ENCODE assay signal across 8 mouse cellular contexts in genomic region chr9:59656635-59657617, GRCm38 (mm10). TPM values are rescaled to one million over a fixed set of nuclear protein-coding genes. Genes with fewer than 3 reads are reported as not detected.
DNase-seq lines count a peak whose midpoint lies in the region; ATAC-seq and TF ChIP-seq lines count a peak whose summit lies in the region.

No protein-coding gene starts in this region.

- TF ChIP-seq CTCF in liver, adult 2 months (IDR thresholded peaks at IDR 0.05; ENCODE audit: low read depth, low read length), result no peak

- no peaks in the 10 kb centered on the region for H3K9me3 ChIP-seq in embryonic facial prominence, embryonic 13.5 days
- H3K9me3 ChIP-seq in heart, embryonic 10.5 days, result no peaks in the 10 kb centered on the region

- peaks cover 22% of the 10 kb centered on the region for H3K36me3 ChIP-seq in embryonic facial prominence, embryonic 13.5 days
- peaks cover 29% of the 10 kb centered on the region for H3K36me3 ChIP-seq in heart, embryonic 10.5 days
- no peaks in the 10 kb centered on the region for H3K36me3 ChIP-seq in liver, adult 2 months (ENCODE audit: control insufficient read depth, insufficient read depth, low read length)

- H3K27me3 ChIP-seq in embryonic facial prominence, embryonic 13.5 days, result no peaks in the 10 kb centered on the region
- H3K27me3 ChIP-seq in heart, embryonic 10.5 days (ENCODE audit: insufficient read depth, poor library complexity, severe bottlenecking), result no peaks in the 10 kb centered on the region
- no peaks in the 10 kb centered on the region; the same call in 1 of the 2 replicates for H3K27me3 ChIP-seq in liver, adult 2 months (ENCODE audit: control insufficient read depth, insufficient read depth, low read length)

- peak overlapping the region; percentile 78 for H3K9ac ChIP-seq in embryonic facial prominence, embryonic 13.5 days
- peak overlapping the region; percentile 76 for H3K9ac ChIP-seq in liver, adult 2 months (ENCODE audit: low read depth, low read length)

- TF ChIP-seq POLR2A in liver, adult 2 months (IDR thresholded peaks at IDR 0.05; ENCODE audit: extremely low read depth, insufficient read depth, low read length), result no peak; the same call in 1 of the 2 replicates

- H3K27ac ChIP-seq in embryonic facial prominence, embryonic 13.5 days, result peak overlapping the region; percentile 93
- H3K27ac ChIP-seq in heart, embryonic 10.5 days, result peak overlapping the region; percentile 97
- H3K27ac ChIP-seq in liver, adult 2 months (replicated peaks; ENCODE audit: insufficient read depth, low read depth, low read length), result peak overlapping the region; percentile 47; the same call in 1 of the 2 replicates

- WGBS in embryonic facial prominence, embryonic 13.5 days, result 1% methylated on average over 65 of the region's 65 CpGs
- WGBS in heart, embryonic 10.5 days, result under 1% methylated on average over 65 of the region's 65 CpGs
- 4% methylated on average over 65 of the region's 65 CpGs for WGBS in liver, adult 2 months

- peak overlapping the region; percentile 55 for H3K4me3 ChIP-seq in embryonic facial prominence, embryonic 13.5 days
- peak overlapping the region; percentile 78 for H3K4me3 ChIP-seq in heart, embryonic 10.5 days
- H3K4me3 ChIP-seq in liver, adult 2 months (ENCODE audit: insufficient read depth, low read depth, low read length), result peak overlapping the region; percentile 93

- peak; percentile 91 for DNase-seq in 416B (ENCODE audit: low read depth)
- peak; percentile 63 for DNase-seq in adrenal gland, adult 8-10 months
- DNase-seq in heart, embryonic 10.5 days (ENCODE audit: low spot score), result peak; percentile 95
- DNase-seq in kidney, adult 9 months, result peak; percentile 49
- DNase-seq in liver, adult 2 months (ENCODE audit: extremely low read depth, low read depth, low spot score), result peak; percentile 21
- peak; percentile 46 for DNase-seq in monocyte, adult 2 months (ENCODE audit: low read depth in 1 of 2, low spot score in 2 of 2)
- peak; percentile 63 to 65 for DNase-seq in spleen, postnatal 36 days (ENCODE audit: low spot score in 2 of 2)

- peak overlapping the region; percentile 73 for H3K4me2 ChIP-seq in embryonic facial prominence, embryonic 13.5 days

- peaks cover 42% of the 10 kb centered on the region for H3K4me1 ChIP-seq in embryonic facial prominence, embryonic 13.5 days
- H3K4me1 ChIP-seq in heart, embryonic 10.5 days, result peaks cover 36% of the 10 kb centered on the region
- 0 out of 2 replicates have a peak, but pooled peaks cover 2% of the 10 kb centered on the region for H3K4me1 ChIP-seq in liver, adult 2 months (ENCODE audit: control insufficient read depth, insufficient read depth, low read length)

- no peaks in the 10 kb centered on the region for H3K79me2 ChIP-seq in liver, adult 2 months (ENCODE audit: control insufficient read depth, insufficient read depth, low read length)

- ATAC-seq in embryonic facial prominence, embryonic 13.5 days (ENCODE audit: insufficient number of reproducible peaks, insufficient read depth, low FRiP score, low TSS enrichment, low read depth), result peak; percentile 28; the same call in 1 of the 2 replicates

RNA-seq across cellular contexts. Expression of gene Pkm, which starts 0.8 kb away (rescaled TPM):
- 100 to 1,000 TPM; 565 to 846 (median 715) TPM for total RNA-seq in adrenal gland, adult 8-10 months (2022)
- 1,264 and 1,360 TPM in 2 replicates for polyA plus RNA-seq in embryonic facial prominence, embryonic 13.5 days (2015; fragmentation: Nextera tagmentation; extraction: Ambion mirVana)
- polyA plus RNA-seq in heart, embryonic 10.5 days (2016; fragmentation: Nextera tagmentation; extraction: Ambion mirVana), result 2,435 and 2,436 TPM in 2 replicates
- total RNA-seq in liver, adult 2 months (2014; rRNA removed), result 23.4 and 33.4 TPM in 2 replicates
- 18.5 and 22.7 TPM in 2 replicates for polyA plus RNA-seq in liver, adult 2 months (2012; rRNA removed)

RNA-seq across cellular contexts. Expression of gene Gramd2, which starts 23.0 kb away (rescaled TPM):
- under 1 TPM in 3 of 4 experiments, not detected in 1; 0.07 to 0.20 (median 0.11) TPM for total RNA-seq in adrenal gland, adult 8-10 months (2022)
- 1.6 and 2.0 TPM in 2 replicates for polyA plus RNA-seq in embryonic facial prominence, embryonic 13.5 days (2015; fragmentation: Nextera tagmentation; extraction: Ambion mirVana)
- 0.10 and 0.18 TPM in 2 replicates for polyA plus RNA-seq in heart, embryonic 10.5 days (2016; fragmentation: Nextera tagmentation; extraction: Ambion mirVana)
- total RNA-seq in liver, adult 2 months (2014; rRNA removed), result not detected in 2 replicates
- polyA plus RNA-seq in liver, adult 2 months (2012; rRNA removed), result 0.06 and 0.22 TPM in 2 replicates

RNA-seq across cellular contexts. Expression of gene Parp6, which starts 39.8 kb away (rescaled TPM):
- total RNA-seq in adrenal gland, adult 8-10 months (2022), result 10 to 100 TPM; 25.3 to 39.9 (median 33.0) TPM
- polyA plus RNA-seq in embryonic facial prominence, embryonic 13.5 days (2015; fragmentation: Nextera tagmentation; extraction: Ambion mirVana), result 36.3 and 42.5 TPM in 2 replicates
- 19.3 and 23.9 TPM in 2 replicates for polyA plus RNA-seq in heart, embryonic 10.5 days (2016; fragmentation: Nextera tagmentation; extraction: Ambion mirVana)
- 11.2 and 13.7 TPM in 2 replicates for total RNA-seq in liver, adult 2 months (2014; rRNA removed)
- polyA plus RNA-seq in liver, adult 2 months (2012; rRNA removed), result 7.9 and 8.9 TPM in 2 replicates

Comparison
In these comparisons a context has a peak if more than half of its experiments do, and no peak if none do; other contexts are left out.
1. Peak in every context shown above with its lines: DNase-seq, ATAC-seq, H3K4me3 ChIP-seq and H3K27ac ChIP-seq.
2. DNase-seq: peak in every context shown above with its lines; median percentile 95 in heart, embryonic 10.5 days; 91 in 416B; 64 in spleen, postnatal 36 days; 63 in adrenal gland, adult 8-10 months; 49 in kidney, adult 9 months; 46 in monocyte, adult 2 months; 21 in liver, adult 2 months.
3. H3K27ac ChIP-seq: peak in every context shown above with its lines; median percentile 97 in heart, embryonic 10.5 days; 93 in embryonic facial prominence, embryonic 13.5 days; 47 in liver, adult 2 months.
4. RNA of gene Pkm, which starts 0.8 kb away (polyA plus RNA-seq): 2,435 to 2,436 TPM in heart, embryonic 10.5 days and 1,264 to 1,360 TPM in embryonic facial prominence, embryonic 13.5 days; 18.5 to 22.7 TPM in liver, adult 2 months; every median in the first group is over 10 times any median in the second.